Mouse (Mus musculus) R1 (cell line): ENCODE measurements around the gene Lipm.

ENCODE experiments used
- DNase-seq: peaks from one replicate; pipeline ENCODE4 v3.0.0-alpha.2; 2018; ENCODE audit warnings: low read depth, low spot score

Lipm gene

DNA sequence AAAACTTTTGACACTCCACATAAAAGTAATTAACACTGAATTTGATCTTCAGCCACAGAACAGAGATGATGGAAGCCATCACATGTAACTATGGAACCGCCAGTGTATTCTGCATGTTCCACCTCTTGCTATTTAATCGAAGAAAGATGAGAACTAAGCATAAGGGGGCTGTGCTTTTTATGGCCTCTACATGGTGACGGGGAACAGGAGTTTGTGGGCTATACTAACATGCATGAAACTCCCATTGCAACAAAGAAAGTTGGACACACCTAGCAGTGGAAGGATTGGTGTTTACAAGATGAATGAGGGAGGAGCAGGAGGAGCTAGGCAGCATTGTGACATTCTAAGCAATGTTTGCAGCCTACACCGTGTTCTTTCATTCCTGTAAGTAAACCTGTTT, at the start of gene Lipm:
Gene Lipm, plus strand, starts transcription at position 301 of the 400 bp plus-strand sequence.
- no peak for DNase-seq

DNA sequence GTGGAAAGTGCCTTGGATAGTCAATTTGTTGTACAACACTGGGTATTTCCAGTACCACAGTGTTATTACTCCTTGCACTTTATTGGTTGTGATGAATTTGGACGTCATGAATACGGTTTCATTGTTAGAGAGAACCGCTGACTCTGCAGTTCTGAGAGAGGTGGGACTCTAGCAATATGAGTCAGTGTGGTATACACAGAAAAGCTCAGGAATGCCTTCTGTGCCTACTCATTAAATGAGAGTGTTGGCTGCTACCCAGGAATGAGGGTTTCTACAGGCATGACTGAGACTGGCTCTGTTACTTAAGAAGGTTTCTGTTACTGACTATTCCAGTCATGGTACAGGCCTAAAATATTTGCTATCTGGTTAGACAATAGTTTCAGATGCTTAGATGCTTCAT, 49.2 kb upstream of the Lipm start:
- DNase-seq = no peak

DNA sequence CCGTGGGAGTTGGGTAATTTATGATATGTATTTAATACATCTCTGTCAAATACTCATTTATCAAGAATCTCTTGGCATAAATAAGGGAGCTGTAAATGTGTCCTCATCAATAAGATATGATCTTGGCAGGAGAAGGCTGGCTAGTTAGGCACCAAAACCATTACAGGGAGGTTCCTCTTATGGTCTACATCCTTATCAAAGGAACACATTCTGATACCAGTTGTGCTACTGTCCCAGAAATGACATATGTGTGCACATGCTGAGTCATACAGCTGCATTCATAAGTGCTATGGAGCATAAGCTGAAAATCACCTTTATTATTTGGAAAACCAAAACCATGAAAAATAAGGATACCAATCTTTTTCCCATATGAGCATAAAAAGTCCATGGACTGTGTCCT, 37.2 kb upstream of the Lipm start:
- no peak for DNase-seq

DNA sequence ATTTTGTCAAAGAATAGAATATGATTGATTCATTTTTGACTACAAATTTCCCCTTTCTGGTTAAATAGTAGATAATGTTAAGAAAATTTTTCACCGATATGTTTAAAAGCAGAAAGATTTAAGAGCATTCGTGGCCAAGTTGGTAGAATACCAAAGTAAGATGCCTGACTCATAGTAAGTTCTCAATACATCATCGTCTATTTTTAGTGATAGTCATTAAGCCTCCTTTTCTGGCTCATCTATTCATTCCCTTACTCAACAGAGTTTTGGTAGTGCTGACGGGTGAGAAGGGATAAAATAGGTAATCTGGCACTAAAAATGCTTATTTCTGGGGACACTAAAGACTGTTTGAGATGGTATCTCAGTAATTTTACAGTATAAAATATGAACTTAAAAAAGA, 36.7 kb upstream of the Lipm start:
- no peak for DNase-seq

DNA sequence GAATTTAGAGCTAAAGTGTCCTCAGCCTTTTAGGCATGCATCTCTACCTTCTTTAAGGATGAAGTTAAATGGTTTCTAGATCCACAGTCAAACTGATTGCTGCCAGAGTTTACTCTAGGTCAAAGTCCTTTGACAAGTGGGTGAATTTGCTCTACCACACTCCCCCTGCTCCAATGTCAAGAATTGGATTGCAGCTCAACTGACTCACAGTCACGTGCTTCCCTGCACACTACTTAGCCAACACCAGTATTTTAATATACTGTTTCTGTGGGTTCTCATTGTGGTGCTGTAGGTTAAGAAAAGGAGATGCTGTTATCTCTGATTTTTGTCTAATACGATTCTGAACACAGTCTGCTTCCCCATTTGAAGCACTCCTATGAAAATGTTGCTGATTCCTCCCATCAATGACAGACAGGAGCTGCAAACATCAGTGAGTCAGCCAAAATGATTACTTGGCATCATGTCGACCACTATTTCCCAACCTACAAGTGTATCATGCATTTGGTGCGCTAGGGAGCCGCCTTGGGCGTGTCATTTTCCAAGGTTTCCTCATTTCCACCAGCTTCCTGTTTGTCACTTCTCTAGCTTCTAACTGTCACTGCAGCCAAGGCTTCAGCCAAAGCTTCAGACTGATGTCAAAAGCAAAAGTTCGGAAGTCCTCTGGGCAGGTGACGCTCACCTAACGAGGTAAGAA, 33.8 kb upstream of the Lipm start, which contains the start of gene Lipn:
Gene Lipn, plus strand, starts transcription at position 580 of the 694 bp plus-strand sequence.
- no peak for DNase-seq

DNA sequence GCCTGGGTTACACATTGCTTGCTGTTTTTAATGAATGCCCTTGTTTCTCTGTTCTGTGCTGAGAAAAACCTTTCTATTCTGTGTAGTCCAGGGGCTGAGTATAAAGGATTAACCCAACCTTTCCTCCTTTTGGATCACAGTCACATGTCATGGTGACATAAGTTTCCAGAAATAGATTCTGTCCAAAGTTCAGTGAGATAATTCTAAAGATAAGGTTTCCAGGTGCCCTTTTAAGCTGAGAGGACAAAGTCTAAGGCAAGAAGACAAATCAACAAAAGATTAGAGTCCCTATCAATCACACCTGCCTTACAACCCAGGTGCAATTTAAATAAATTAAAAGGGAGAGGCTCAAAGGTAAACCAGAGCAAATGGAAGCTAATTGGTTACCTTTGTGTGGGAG, 26.5 kb upstream of the Lipm start:
- DNase-seq = no peak

DNA sequence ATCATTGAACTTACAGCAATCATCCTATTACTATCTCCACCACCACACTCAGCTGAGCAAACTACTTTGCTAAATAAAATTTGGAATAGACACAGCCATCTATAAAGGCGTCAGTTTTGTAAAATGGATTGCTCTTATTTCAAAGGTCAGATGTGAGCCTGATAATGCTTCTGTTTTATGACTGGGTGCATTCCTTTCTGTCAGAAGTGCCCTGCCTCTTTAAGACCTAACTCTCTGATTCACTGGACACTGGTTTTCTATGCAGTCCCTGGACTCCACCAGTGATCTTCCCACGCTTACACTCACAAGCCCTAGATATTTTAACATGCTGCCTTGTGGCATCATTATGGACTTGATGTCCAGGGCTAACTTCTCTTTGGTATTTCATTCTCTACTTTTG, 22.6 kb upstream of the Lipm start:
- DNase-seq = no peak

DNA sequence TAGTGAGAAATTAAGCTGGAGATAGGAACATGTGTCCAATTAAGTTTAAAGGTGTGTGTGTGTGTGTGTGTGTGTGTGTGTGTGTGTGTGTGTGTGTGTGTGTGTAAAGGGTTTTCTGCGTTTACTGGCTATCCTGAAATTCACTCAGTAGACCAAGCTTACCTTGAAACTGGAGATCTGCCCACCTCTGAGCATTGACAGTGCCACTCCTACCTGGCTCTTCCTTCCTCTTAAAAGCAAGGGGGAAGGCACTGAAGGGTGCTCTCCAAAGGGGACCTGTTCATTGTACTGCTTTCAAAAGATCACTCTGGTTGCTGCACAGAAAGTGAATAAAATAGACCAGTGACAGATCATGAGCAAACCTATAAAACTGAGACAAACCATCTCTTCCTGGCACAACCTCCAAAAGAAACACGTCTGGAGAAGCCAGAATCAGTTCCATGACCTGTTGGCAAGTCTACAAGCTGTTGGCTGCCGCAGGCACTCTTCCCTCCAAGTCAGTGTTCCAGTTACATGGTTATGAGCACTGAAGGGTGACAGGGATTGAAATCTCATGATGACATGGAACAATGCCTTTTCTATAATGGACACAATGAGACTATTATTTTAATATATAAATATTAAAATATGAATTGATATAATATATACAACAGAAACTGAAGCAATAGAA, 11.6 kb upstream of the Lipm start:
- no peak for DNase-seq

DNA sequence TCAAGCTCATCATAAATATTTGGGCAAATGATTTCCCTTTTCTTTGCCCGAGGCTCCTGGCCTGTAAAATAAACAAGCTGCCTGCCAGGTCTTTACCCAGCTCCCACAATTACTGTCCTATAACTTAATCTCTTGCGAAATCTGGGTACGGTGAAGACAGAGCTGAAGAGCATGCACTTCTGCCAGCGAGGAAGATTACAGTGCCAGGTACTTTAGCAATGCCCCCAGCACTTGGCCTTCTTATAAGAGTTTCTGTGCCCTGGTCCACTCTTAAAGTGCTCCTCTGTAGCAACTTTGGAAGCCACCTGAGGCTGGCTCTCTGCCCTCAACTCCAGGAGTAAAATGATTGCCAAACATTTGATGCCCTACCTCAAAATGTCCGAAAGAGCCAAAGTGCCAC, 5.4 kb upstream of the Lipm start:
- no peak for DNase-seq

DNA sequence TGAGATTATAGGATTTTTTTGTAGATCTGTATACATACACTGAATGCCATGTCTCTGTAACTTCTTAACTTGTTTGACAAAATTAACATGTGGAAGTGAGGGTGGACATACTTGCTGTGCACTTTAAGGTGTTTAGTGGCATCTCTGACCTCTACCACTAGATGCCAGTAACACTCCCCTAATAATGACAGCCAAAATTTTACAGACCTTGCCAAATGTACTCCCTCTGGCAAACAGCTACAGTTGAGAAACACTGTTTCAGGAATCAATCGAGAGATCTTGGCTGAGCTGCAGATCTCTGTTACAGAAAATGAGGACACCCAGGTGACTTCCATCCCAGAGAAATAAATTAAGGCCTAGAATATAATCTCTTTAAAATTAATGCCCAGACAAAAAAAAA, 4.5 kb upstream of the Lipm start:
- DNase-seq = no peak

DNA sequence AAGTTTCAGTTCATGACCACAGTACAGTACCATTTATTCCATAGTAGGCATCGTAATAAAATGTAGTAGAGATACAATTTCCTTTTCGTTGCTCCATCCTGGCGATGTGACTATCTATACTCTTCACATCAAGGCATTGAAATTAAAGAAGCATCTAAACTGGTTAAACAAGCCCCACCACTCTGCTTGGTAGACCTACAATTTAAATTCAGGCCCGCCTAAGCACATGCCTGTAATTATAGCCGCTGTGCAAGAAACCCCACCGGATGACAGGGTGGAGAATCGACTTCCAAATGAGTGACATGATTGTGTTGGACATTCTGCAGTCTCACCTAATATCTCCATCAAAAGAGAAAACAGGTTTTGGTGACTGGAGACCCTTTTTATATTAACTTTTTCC, 1.2 kb downstream of the Lipm start:
- DNase-seq = no peak

DNA sequence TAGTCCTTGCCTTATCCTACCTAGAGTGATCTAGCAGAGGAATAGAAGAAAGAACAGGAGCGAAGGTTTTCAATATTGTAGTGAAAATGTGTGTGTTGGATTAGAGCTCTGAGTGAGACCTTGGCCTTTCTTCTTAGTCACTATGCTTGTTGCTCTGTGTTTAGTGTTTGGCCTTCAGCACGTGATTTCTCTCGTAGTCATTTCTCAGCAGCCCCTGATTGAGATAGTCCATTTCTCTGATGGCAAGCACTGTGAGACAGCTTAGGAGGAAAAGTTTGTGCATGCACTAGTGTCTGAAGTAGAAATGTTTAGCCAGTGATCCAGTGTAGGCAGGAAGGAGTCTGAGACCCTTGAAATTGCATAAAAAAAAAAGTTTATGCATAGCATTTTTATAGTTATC, 4.1 kb downstream of the Lipm start:
- no peak for DNase-seq

DNA sequence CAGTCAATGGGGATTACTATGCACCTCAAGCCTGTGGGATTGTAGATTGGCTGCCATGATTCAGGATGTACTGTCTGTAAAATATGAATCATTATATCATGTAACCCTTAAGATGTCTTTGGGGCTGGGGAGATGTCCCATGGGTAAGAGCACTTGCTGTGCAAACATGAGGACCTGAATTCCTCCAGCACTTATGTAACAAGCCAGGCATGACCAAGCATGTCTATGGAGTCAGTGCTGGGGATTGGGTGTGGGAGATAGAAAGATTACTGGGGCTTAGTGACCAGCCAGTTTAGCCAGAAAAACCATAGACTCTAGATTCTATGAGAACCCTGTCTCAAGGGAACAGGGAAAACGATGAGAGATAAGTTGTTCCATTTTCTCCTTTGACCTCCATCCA, 18.4 kb downstream of the Lipm start:
- DNase-seq = no peak

DNA sequence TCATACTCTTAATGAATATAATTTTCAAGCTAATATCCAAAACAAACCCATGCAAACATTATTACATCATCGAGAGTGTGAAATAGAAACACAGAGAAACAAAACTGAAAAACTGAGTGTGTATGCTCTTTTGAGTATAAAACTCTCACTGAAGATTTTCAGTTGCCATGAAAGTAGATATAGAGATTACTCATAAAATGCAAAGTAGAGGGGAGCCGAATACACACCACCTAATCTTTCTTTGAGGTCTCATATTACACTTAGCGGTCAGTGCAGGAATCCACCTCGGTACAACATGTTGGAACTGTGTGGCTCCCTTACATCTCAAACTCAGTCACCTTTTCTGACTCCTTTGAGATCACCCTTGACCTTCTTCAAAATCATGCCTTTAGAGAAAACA, 18.9 kb downstream of the Lipm start:
- DNase-seq = no peak

DNA sequence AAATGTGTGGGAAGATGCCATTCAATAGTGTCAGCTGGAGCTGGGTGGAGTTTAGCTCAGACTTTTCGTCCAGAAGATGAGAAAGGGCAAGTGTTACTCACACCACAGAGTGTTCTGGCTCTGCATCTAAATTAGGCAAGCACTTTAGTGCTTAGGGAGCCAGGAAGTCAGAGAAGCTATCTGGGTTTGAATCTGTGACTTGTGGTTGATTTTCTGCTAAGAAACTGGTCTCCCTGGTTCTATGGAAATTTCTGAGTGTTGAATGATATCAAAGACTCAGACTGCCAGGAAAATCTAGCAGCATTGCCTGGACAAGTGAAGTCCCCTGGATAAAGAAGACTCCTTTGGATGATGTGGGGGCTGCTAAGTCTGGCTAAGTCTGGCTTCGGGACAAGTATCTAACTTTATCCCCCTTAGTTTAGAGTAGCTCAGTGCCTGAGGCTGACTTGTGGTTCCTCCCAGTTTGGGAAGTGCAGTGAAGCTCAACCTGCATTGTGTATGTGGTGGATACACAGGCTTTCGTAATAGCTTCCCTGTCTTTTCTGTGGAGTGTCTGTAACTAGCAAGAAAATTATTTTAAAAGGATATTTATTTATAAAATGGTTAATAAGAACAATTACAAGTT, 19.5 kb downstream of the Lipm start:
- DNase-seq = no peak

DNA sequence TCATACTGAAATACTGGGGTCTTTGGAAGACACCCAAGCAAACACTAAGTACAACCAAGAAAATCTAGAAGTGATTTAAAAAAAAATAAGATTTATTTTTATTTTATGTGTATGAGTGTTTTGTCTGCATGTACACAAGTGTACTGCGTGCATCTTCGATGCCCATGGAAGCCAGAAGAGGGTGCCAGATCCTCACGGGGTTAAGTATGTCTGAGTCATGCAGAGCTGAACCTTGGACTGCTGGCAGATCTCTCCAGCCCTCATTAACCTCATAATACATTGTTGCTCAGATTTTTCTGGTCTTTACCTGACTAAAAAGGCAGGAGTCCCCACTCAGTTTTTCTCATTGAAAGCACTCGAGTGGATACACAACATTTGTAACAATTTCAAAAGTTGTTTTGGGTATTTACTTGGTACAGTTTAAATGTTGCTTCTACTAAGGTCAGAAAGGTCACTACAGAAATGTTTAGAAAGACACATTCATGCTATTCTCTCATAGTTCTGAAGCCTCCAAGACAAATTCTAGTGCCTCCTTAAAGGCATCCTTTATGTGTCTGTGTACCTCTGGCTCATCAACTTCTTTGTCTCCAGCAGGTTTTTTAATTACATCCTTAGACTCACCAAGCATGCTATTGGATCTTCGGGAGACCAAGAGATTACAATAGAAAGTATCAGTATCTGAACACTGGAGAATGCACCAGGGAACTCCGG, 38.1 kb downstream of the Lipm start:
- no peak for DNase-seq

DNA sequence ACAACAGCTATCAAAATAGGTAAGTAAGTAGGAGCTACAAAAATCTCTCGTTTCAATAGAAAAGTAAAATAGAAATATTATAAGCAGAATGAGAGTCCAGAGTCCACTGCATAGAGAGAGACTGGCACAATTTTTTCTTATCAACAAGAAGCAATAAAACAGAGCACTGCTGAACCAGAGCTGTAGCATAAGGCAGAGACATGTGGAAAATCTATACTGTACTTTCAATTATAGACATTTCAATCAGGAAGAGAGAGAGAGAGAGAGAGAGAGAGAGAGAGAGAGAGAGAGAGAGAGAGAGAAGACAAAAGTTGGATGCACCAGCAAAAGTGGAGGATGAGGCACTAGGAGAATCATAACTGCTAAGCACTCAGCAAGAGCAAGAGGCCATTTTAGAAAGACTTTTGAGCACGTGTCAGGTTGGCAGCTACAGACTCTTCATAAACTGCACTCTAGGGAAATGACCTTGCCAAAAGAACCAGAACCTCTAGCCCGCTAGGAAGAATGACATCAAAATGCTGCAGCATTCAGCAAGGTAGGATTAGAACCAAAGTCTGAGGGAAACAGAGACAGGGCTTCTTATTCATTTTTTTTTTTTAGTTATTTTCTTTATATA, 38.8 kb downstream of the Lipm start:
- no peak for DNase-seq

DNA sequence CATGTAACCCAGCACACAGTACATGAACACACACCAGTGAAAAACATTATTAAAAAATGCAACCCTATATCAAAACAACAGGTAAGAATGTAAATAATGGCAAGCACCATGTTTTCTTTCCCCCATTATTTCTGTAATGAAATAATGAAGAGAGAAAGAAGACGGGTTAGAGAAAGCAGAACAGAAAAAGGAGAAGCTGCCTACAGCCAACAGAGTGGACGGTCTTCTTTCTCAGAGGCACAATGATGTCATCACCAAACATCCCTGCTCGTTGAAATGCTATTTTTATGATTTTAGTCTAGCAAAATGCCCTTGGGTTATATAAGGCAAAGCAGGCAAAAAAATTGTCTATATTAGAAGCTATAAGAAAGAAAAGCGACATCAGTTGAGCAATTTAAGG, 47.7 kb downstream of the Lipm start:
- DNase-seq = no peak

DNA sequence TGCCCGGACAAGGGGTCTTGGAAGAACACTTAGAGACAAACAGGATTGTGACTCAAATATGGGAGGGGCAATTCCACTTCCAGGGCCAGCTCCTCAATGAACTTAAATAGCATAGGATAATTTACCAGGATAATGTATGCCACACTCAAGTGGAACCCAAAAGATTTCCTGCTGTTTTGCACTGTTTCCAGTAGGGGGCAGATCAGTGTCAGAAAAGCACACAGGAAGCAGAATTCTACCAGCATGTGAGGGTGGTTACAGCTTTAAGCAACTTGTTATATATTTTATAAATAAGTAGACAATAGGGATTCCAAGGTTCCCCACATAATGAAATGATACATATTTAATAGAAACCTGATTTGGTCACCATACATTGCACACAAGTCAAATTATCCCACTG, 51.2 kb downstream of the Lipm start:
- peak; percentile 36 for DNase-seq

DNA sequence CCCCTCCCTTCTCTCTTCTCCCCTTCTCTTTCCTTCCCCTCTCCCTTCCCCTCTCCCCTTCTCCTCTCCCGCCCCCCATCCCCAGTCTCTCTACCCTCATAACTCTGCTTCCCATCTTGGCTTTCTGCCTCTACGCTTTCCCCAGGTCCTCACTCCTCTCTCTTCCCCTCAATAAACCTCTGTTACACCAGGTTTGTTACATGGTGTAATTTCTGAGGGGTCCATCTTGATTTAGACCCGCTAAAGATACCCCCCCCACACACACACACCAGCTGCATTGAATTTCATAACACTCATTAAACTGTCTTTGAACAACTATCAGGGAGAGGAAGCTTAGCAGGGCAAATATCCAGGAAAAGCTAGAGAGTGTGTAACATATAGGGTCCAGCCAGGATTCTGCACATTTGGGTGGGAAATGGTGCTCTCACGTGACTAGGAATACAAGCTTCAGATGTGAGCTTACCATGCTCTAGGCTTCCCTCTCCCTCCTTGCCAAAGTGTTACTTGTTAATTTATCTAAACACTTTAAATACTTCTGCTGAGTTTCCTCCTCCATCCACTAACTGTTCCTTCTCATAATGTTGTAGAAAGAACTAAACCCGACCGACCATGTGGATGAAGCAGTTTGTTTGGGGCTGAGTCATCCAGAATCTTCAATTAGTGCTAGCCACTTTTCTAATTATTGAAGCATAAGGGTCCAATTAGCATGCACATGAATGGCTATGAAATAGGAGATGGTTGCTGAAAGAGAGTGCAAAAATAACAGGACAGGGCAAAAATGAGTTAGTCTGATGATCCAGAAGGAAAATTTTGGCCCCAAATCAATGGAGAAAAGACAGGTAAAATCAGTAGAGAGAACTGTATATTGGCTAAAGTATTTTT, 52.8 kb downstream of the Lipm start:
- no peak for DNase-seq

DNA sequence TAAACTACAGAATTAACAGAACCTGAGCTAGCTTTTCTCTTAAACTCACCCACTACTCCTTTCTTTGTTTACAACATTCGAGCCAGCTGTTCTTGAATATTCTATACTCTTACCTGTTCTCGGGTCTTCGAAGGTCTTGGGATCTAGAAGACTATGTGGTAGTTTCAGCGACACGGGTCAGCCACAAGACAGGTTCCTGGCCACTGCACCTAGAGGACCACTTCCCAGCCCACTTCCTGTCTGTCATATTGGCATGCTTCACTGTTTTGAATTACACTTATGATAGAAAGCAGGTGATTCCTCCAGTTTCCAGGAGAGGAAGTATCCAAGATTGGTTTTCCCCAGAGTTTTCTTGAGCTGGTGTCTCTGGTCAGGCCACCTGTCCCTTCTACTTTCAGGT, 62.0 kb downstream of the Lipm start:
- no peak for DNase-seq
